Mouse (Mus musculus) hematopoietic stem cell, adult 5-6 weeks (primary cell): ENCODE measurements around the gene Gm21964. TPM values are rescaled to one million over a fixed set of nuclear protein-coding genes. Genes with fewer than 3 reads are reported as not detected.

Experiments
- ATAC-seq, 2 experiments: fragments of 125-278 bp in 1 of 2; replicated peaks in 1 of 2; 2 replicates each; pipeline ENCODE4 v1.8.0; 2016 to 2017; ENCODE audit warnings: inconsistent platforms in 2 of 2, mild to moderate bottlenecking in 2 of 2, moderate number of reproducible peaks in 2 of 2, low read depth in 1 of 2, moderate TSS enrichment in 1 of 2; ENCODE audit not compliant: low FRiP score in 2 of 2, poor library complexity in 2 of 2, severe bottlenecking in 2 of 2, insufficient read depth in 1 of 2, low TSS enrichment in 1 of 2
- total RNA-seq: library from RNA; stranded (forward); fragments of 172-1452, 232-1000 nt; gene quantifications from 2 replicates; pipeline ENCODE4 v1.2.3, GENCODE M21; 2017

Gm21964 gene
- total RNA-seq, 1 experiment from 2014 or later = not detected

- ATAC-seq = no peak
These were observed 34.5 kb downstream of the Gm21964 start for GRCm38 (mm10) chr8:110135515-110135914.

GRCm38 (mm10) chr8:110140156-110140555, 39.1 kb downstream of the Gm21964 start:
- no peak for ATAC-seq

- ATAC-seq = no peak
These were observed 39.8 kb downstream of the Gm21964 start for GRCm38 (mm10) chr8:110140770-110141169.

- ATAC-seq = peak; percentile 74 to 86
These were observed 44.5 kb downstream of the Gm21964 start for GRCm38 (mm10) chr8:110145538-110145937.

GRCm38 (mm10) chr8:110152951-110153350, 51.9 kb downstream of the Gm21964 start:
- no peak for ATAC-seq

Other genes with a start within 250 kb of the Gm21964 start
- gene Phlpp2, start 232.7 kb upstream of the Gm21964 start, total RNA-seq = 6.3 and 8.4 TPM in 2 replicates
- not detected in 2 replicates for gene Marveld3, start 139.0 kb upstream of the Gm21964 start, total RNA-seq
- gene Tat, start 110.8 kb upstream of the Gm21964 start, total RNA-seq = not detected in 2 replicates
- gene Chst4, start 61.5 kb upstream of the Gm21964 start, total RNA-seq = not detected in 2 replicates
- 1.4 and 4.1 TPM in 2 replicates for gene Zfp612, start 21.5 kb upstream of the Gm21964 start, total RNA-seq
- not detected in 2 replicates for gene Gm17720, start 1.5 kb downstream of the Gm21964 start, total RNA-seq
- not detected in 2 replicates for gene Calb2, start 67.0 kb downstream of the Gm21964 start, total RNA-seq
- 13.8 and 13.9 TPM in 2 replicates for gene Cmtr2, start 114.5 kb downstream of the Gm21964 start, total RNA-seq
- not detected in 2 replicates for gene Hydin, start 165.8 kb downstream of the Gm21964 start, total RNA-seq